Mouse (Mus musculus) right cerebral cortex, postnatal 10 days (tissue): Measurements from ENCODE around the gene Cox4i2.

Experiments used
- DNase-seq, 2 experiments: peaks; one replicate each; pipeline ENCODE4 v3.0.0; 2021; ENCODE audit warnings: low spot score in 2 of 2

The Cox4i2 gene

GRCm38 (mm10) chr2:152753944-152754711 is at the start of gene Cox4i2:
Cox4i2 (plus strand) TSS chr2:152754173.
- DNase-seq, result no peak

GRCm38 (mm10) chr2:152704256-152704605 is 49.7 kb upstream of the Cox4i2 start:
- DNase-seq, result no peak

- DNase-seq, result no peak
These were observed 49.1 kb upstream of the Cox4i2 start for GRCm38 (mm10) chr2:152704811-152705370.

- peak; percentile 74 to 75 for DNase-seq
These were observed 47.9 kb upstream of the Cox4i2 start for GRCm38 (mm10) chr2:152705993-152706571.

GRCm38 (mm10) chr2:152707186-152707585 is 46.8 kb upstream of the Cox4i2 start:
- no peak for DNase-seq

GRCm38 (mm10) chr2:152707627-152708026 is 46.3 kb upstream of the Cox4i2 start:
- DNase-seq, result peak; percentile 82 to 86

GRCm38 (mm10) chr2:152709066-152709465 is 44.9 kb upstream of the Cox4i2 start:
- no peak for DNase-seq

- DNase-seq, result no peak
These were observed 37.7 kb upstream of the Cox4i2 start for GRCm38 (mm10) chr2:152716241-152716772.

- DNase-seq, result no peak
These were observed 36.3 kb upstream of the Cox4i2 start for GRCm38 (mm10) chr2:152717652-152718051.

GRCm38 (mm10) chr2:152718076-152718475 is 35.9 kb upstream of the Cox4i2 start:
- no peak for DNase-seq

GRCm38 (mm10) chr2:152723651-152724331 is 30.2 kb upstream of the Cox4i2 start:
- DNase-seq, result no peak

GRCm38 (mm10) chr2:152724332-152724723 is 29.6 kb upstream of the Cox4i2 start:
- DNase-seq, result no peak

- no peak for DNase-seq
These were observed 28.7 kb upstream of the Cox4i2 start for GRCm38 (mm10) chr2:152725178-152725750.

- DNase-seq, result no peak
These were observed 27.8 kb upstream of the Cox4i2 start for GRCm38 (mm10) chr2:152726213-152726612.

GRCm38 (mm10) chr2:152726751-152727335 is 27.1 kb upstream of the Cox4i2 start:
- no peak for DNase-seq

GRCm38 (mm10) chr2:152727795-152728510 is 26.0 kb upstream of the Cox4i2 start:
- DNase-seq, result no peak

GRCm38 (mm10) chr2:152728594-152728993 is 25.4 kb upstream of the Cox4i2 start:
- no peak for DNase-seq

- DNase-seq, result no peak
These were observed 24.8 kb upstream of the Cox4i2 start for GRCm38 (mm10) chr2:152729013-152729635.

GRCm38 (mm10) chr2:152729636-152730020 is 24.3 kb upstream of the Cox4i2 start:
- DNase-seq, result peak in 1 of 2 experiments; percentile 25

- no peak for DNase-seq
These were observed 20.8 kb upstream of the Cox4i2 start for GRCm38 (mm10) chr2:152733201-152733600.
